Mouse (Mus musculus): ENCODE measurements around the gene Mcm5. TPM values are rescaled to one million over a fixed set of nuclear protein-coding genes. Genes with fewer than 3 reads are reported as not detected.

The Mcm5 gene
- polyA plus RNA-seq, 1 experiment from 2014 or later, result 34.6 TPM

- WGBS, result 79% methylated on average over 6 of the region's 6 CpGs
- Histone ChIP-seq H3K4me2 (ENCODE audit: low read length) (no peak overlapping the region), H3K9me3 (ENCODE audit: control insufficient read depth, low read length) (no peaks in the 10 kb centered on the region), H3K27me3 (ENCODE audit: control insufficient read depth, insufficient read depth, low read length) (no peaks in the 10 kb centered on the region), H3K27ac (replicated peaks; ENCODE audit: low read depth, low read length) (no peak overlapping the region), H3K4me3 (replicated peaks; ENCODE audit: low read depth, low read length) (no peak overlapping the region), H3K4me1 (ENCODE audit: control insufficient read depth, insufficient read depth, low read length) (no peaks in the 10 kb centered on the region), H3K9ac (replicated peaks; ENCODE audit: low read length) (no peak overlapping the region), H3K36me3 (ENCODE audit: control insufficient read depth, insufficient read depth, low read length) (no peaks in the 10 kb centered on the region)
- ATAC-seq (ENCODE audit: low FRiP score, low TSS enrichment) (no peak), DNase-seq (no peak)
These were observed 62.8 kb downstream of the Mcm5 start for GRCm38 (mm10) chr8:75172009-75172685.

Other genes with a start within 250 kb of the Mcm5 start
- gene Isx, start 236.4 kb upstream of the Mcm5 start, polyA plus RNA-seq (2014; fragmentation: Nextera tagmentation; extraction: Ambion mirVana), result not detected in 2 replicates
- 53.1 TPM in 2 replicates for gene Hmgxb4, start 116.2 kb upstream of the Mcm5 start, polyA plus RNA-seq (2014; fragmentation: Nextera tagmentation; extraction: Ambion mirVana)
- 24.9 and 26.2 TPM in 2 replicates for gene Tom1, start 75.9 kb upstream of the Mcm5 start, polyA plus RNA-seq (2014; fragmentation: Nextera tagmentation; extraction: Ambion mirVana)
- 1.8 and 5.8 TPM in 2 replicates for gene Hmox1, start 15.9 kb upstream of the Mcm5 start, polyA plus RNA-seq (2014; fragmentation: Nextera tagmentation; extraction: Ambion mirVana)
- gene Rasd2, start 104.4 kb downstream of the Mcm5 start, polyA plus RNA-seq (2014; fragmentation: Nextera tagmentation; extraction: Ambion mirVana), result 1.9 and 2.4 TPM in 2 replicates

Data from midbrain, embryonic 14.5 days (tissue).